Mouse (Mus musculus) intestine, postnatal 0 days (tissue): ENCODE results near the gene Cdhr4. TPM values are rescaled to one million over a fixed set of nuclear protein-coding genes. Genes with fewer than 3 reads are reported as not detected.

Source experiments
- ATAC-seq: fragments of 200-750 bp; cut with Nextera tagmentation; 2 replicates; pipeline ENCODE4 v1.8.0; 2017; ENCODE audit warnings: mild to moderate bottlenecking, moderate TSS enrichment, moderate library complexity
- H3K27ac ChIP-seq: fragments of 300-500 bp; sonication (generic); 2 replicates; pipeline ENCODE4 v1.5.1; 2014; ENCODE audit warnings: mild to moderate bottlenecking, low read depth, low read length, moderate library complexity
- H3K27me3 ChIP-seq: fragments of 300-500 bp; sonication (generic); replicated peaks from 2 replicates; pipeline ENCODE4 v1.6.1; 2014; ENCODE audit warnings: low read length, mixed read lengths; ENCODE audit not compliant: control insufficient read depth, insufficient read depth
- H3K36me3 ChIP-seq: fragments of 300-500 bp; sonication (generic); 2 replicates; pipeline ENCODE4 v1.6.1; 2014; ENCODE audit warnings: mild to moderate bottlenecking, moderate library complexity; ENCODE audit not compliant: control insufficient read depth, insufficient read depth
- H3K4me1 ChIP-seq: fragments of 300-500 bp; sonication (generic); replicated peaks from 2 replicates; pipeline ENCODE4 v1.6.1; 2014; ENCODE audit warnings: antibody characterized with exemption, low read length, mixed read lengths; ENCODE audit not compliant: control insufficient read depth, insufficient read depth
- H3K4me2 ChIP-seq: fragments of 300-500 bp; sonication (generic); replicated peaks from 2 replicates; pipeline ENCODE4 v1.6.1; 2014; ENCODE audit warnings: low read depth, mild to moderate bottlenecking, moderate library complexity
- H3K4me3 ChIP-seq: fragments of 300-500 bp; sonication (generic); 2 replicates; pipeline ENCODE4 v1.5.1; 2014; ENCODE audit warnings: low read depth, low read length
- H3K9ac ChIP-seq: fragments of 300-500 bp; sonication (generic); 2 replicates; pipeline ENCODE4 v1.6.1; 2014; ENCODE audit warnings: mild to moderate bottlenecking, low read depth, low read length
- H3K9me3 ChIP-seq: fragments of 300-500 bp; sonication (generic); 2 replicates; pipeline ENCODE4 v1.6.1; 2016; ENCODE audit warnings: mixed run types; ENCODE audit not compliant: control insufficient read depth
- CTCF ChIP-seq: sonication (generic); IDR thresholded peaks from 2 replicates; pipeline ENCODE4 v1.5.1; 2016; ENCODE audit warnings: low read depth, mild to moderate bottlenecking, control low read depth, antibody characterized with exemption, moderate library complexity
- WGBS: fragments of 180-500 bp; shearing (Covaris S2); extraction: QIAGEN DNeasy Blood & Tissue Kit; methylation state at CpG from one replicate; pipeline ENCODE4 v1.1.7; 2014; 5-methylcytosine and 5-hydroxymethylcytosine counted together
- polyA plus RNA-seq: library from polyadenylated mRNA; unstranded; fragments of >200 nt; fragmentation: Nextera tagmentation; extraction: Ambion mirVana; gene quantifications from 2 replicates; pipeline ENCODE4 v1.2.1, GENCODE M21; 2015

Gene Cdhr4
- polyA plus RNA-seq, 1 experiment from 2014 or later: 1.6 TPM

- H3K9ac ChIP-seq: no peak overlapping the region
- H3K36me3 ChIP-seq: 0 out of 2 replicates have a peak, but pooled peaks cover 6% of the 10 kb centered on the region
- no peaks in the 10 kb centered on the region for H3K4me1 ChIP-seq
- no peak overlapping the region for H3K4me2 ChIP-seq
- no peaks in the 10 kb centered on the region for H3K27me3 ChIP-seq
- TF ChIP-seq CTCF: no peak
- no peaks in the 10 kb centered on the region for H3K9me3 ChIP-seq
- no peak for ATAC-seq
- H3K4me3 ChIP-seq: no peak overlapping the region
- H3K27ac ChIP-seq: no peak overlapping the region
- WGBS: 80% methylated on average over 3 of the region's 3 CpGs
Observed at GRCm38 (mm10) chr9:108017127-108017526, 24.8 kb downstream of the Cdhr4 start.

GRCm38 (mm10) chr9:108020741-108021140 is 28.4 kb downstream of the Cdhr4 start:
- peaks cover 19% of the 10 kb centered on the region for H3K36me3 ChIP-seq
- no peak overlapping the region for H3K4me2 ChIP-seq
- H3K27me3 ChIP-seq: no peaks in the 10 kb centered on the region
- H3K4me3 ChIP-seq: no peak overlapping the region
- H3K4me1 ChIP-seq: no peaks in the 10 kb centered on the region
- TF ChIP-seq CTCF: no peak
- no peak for ATAC-seq
- H3K27ac ChIP-seq: no peak overlapping the region
- 90% methylated on average over 1 of the region's 1 CpGs for WGBS
- H3K9ac ChIP-seq: no peak overlapping the region
- H3K9me3 ChIP-seq: no peaks in the 10 kb centered on the region

GRCm38 (mm10) chr9:108023216-108023615 is 30.9 kb downstream of the Cdhr4 start:
- no peak for ATAC-seq
- Histone ChIP-seq H3K36me3 (peaks cover 27% of the 10 kb centered on the region), H3K4me2 (no peak overlapping the region), H3K27me3 (no peaks in the 10 kb centered on the region), H3K27ac (no peak overlapping the region), H3K4me1 (no peaks in the 10 kb centered on the region), H3K4me3 (no peak overlapping the region), H3K9me3 (no peaks in the 10 kb centered on the region), H3K9ac (no peak overlapping the region)
- 79% methylated on average over 3 of the region's 3 CpGs for WGBS
- TF ChIP-seq CTCF: no peak

- Histone ChIP-seq H3K27ac (no peak overlapping the region), H3K4me2 (no peak overlapping the region), H3K36me3 (peaks cover 39% of the 10 kb centered on the region), H3K9ac (no peak overlapping the region), H3K4me3 (no peak overlapping the region), H3K27me3 (no peaks in the 10 kb centered on the region), H3K4me1 (no peaks in the 10 kb centered on the region), H3K9me3 (no peaks in the 10 kb centered on the region)
- WGBS: 89% methylated on average over 3 of the region's 3 CpGs
- TF ChIP-seq CTCF: peak; percentile 47
- no peak for ATAC-seq
Observed at GRCm38 (mm10) chr9:108026584-108026983, 34.3 kb downstream of the Cdhr4 start.

- TF ChIP-seq CTCF: 0 out of 2 replicates have a peak, but pooled peaks have one; percentile 7
- no peaks in the 10 kb centered on the region for H3K9me3 ChIP-seq
- WGBS: 96% methylated on average over 3 of the region's 3 CpGs
- no peak overlapping the region for H3K4me3 ChIP-seq
- no peak overlapping the region for H3K9ac ChIP-seq
- H3K36me3 ChIP-seq: peaks cover 50% of the 10 kb centered on the region
- no peaks in the 10 kb centered on the region for H3K4me1 ChIP-seq
- no peak overlapping the region for H3K27ac ChIP-seq
- no peak overlapping the region for H3K4me2 ChIP-seq
- no peak for ATAC-seq
- no peaks in the 10 kb centered on the region for H3K27me3 ChIP-seq
Observed at GRCm38 (mm10) chr9:108027867-108028266, 35.6 kb downstream of the Cdhr4 start.

GRCm38 (mm10) chr9:108032126-108032525 is 39.8 kb downstream of the Cdhr4 start:
- peaks cover 52% of the 10 kb centered on the region for H3K36me3 ChIP-seq
- H3K4me1 ChIP-seq: no peaks in the 10 kb centered on the region
- TF ChIP-seq CTCF: no peak
- no peaks in the 10 kb centered on the region for H3K27me3 ChIP-seq
- no peak overlapping the region for H3K4me2 ChIP-seq
- H3K9me3 ChIP-seq: no peaks in the 10 kb centered on the region
- no peak overlapping the region for H3K27ac ChIP-seq
- WGBS: 94% methylated on average over 5 of the region's 5 CpGs
- H3K9ac ChIP-seq: no peak overlapping the region
- H3K4me3 ChIP-seq: no peak overlapping the region
- no peak for ATAC-seq
